Mouse (Mus musculus): ENCODE measurements at regions not wholly inside any gene's neighbourhood (a gene's known extent, or its start where the extent isn't known, plus 50 kb on each side); places are given as distances from the start of the nearest gene placed in this dataset.

- intact Hi-C loops (cut with DNase I) = no loop called here
- no peak for DNase-seq
These were observed 514.0 kb upstream of the Epha7 start for GRCm38 (mm10) chr4:28298911-28299353.

DNA sequence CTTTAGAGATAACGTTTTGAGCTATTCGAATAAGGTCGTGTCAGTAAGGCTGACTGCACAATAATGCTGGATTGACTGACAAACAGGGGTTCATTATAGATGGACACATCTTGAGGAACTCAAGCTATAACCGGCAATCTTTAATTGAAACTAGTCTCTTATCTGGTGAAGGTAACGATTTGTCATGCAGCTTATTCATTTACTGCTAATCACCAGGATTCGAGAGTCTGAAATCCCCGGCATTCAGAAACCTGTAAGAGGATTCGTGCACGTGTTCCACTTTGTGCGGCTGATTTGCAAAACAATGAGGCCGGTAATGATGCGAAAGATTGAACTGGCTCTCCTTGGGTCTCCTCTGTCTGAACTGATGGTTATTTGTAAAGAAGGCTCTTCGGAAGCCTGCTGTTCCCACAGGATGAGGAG, 512.9 kb upstream of the Epha7 start:
- intact Hi-C loops (cut with DNase I) = no loop called here
- DNase-seq = no peak

DNA sequence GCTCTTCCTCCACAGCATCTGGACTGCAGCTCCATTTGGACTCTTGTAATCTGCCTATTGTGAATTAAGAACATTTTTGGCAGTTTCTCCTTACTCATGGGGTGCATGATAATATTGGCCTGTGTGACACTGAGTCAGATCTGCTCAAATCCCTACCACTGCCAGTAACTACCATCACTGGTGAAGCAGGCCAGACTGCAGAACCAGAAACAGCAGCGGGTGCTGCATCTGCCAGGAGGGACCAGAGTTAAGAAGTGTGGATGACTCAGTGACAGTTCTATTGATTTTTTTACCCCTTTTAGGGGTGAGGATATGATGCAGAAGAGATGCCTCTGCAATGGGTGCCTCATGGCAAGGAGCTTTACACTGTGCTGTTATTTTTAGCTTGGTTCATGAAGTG, 511.2 kb upstream of the Epha7 start:
- peak; percentile 1 for DNase-seq

GRCm38 (mm10) chr4:28331036-28331435, 481.9 kb upstream of the Epha7 start:
- intact Hi-C loops (cut with DNase I) = no loop called here

More for the DNA sequence above, 511.2 kb upstream of the Epha7 start:
- intact Hi-C loops (cut with DNase I) = no loop called here

GRCm38 (mm10) chr4:28364566-28364965, 448.4 kb upstream of the Epha7 start:
- no peak for DNase-seq
- intact Hi-C loops (cut with DNase I) = no loop called here

More at GRCm38 (mm10) chr4:28331036-28331435, 481.9 kb upstream of the Epha7 start:
- no peak for DNase-seq

GRCm38 (mm10) chr4:28377087-28377486, 435.8 kb upstream of the Epha7 start:
- intact Hi-C loops (cut with DNase I) = no loop called here
- DNase-seq = no peak

DNA sequence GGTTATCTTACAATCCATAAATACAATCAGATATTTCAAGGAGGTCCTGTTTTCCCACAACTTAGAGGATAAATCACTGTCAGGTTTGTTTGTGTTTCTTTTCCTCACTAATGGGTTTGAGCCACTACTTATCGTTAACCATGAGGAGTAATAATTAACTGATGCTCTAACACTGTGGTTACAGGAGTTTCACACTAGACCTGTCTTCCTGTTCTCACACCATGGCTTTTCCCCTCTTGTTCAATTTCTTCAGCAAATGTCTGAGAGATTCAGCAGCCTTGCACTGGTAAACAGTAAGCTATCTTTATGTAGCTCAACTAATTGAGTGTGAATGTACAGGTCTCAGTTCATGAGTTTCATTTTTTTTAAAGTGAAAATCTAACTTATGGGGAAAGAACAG, 434.3 kb upstream of the Epha7 start:
- intact Hi-C loops (cut with DNase I) = no loop called here
- no peak for DNase-seq

- no peak for DNase-seq
- intact Hi-C loops (cut with DNase I) = no loop called here
These were observed 388.6 kb upstream of the Epha7 start for GRCm38 (mm10) chr4:28424341-28424740.

GRCm38 (mm10) chr4:28440161-28440560, 372.8 kb upstream of the Epha7 start:
- peak in 1 of 2 experiments; percentile 1 for DNase-seq
- intact Hi-C loops (cut with DNase I) = no loop called here

- no peak for DNase-seq
- intact Hi-C loops (cut with DNase I) = no loop called here
These were observed 359.8 kb upstream of the Epha7 start for GRCm38 (mm10) chr4:28453111-28453510.

DNA sequence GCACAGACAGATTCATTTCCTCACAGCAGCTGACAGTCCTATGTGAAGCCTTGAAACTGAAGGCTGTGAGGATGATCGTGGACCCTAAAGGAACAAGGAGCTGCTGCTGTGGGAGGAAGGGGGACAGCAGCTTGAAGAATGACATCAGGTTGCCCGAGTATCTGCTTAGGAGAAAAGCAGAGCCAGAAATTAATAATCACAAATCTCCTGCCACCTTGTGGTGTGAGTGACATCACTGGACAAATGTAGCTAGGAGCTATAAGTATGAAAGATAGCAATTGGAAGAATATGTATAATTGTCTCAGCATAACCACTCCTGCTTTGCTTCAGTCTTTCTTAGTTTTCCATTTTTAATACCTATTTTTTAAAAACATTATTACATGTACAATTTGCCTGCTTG, 356.6 kb upstream of the Epha7 start:
- DNase-seq = no peak
- intact Hi-C loops (cut with DNase I) = no loop called here
